In genomic region chr5:34549135-34549482, GRCm38 (mm10) we compare ENCODE assay signal across 8 mouse cellular contexts. TPM values are rescaled to one million over a fixed set of nuclear protein-coding genes. Genes with fewer than 3 reads are reported as not detected.
DNase-seq lines count a peak whose midpoint lies in the region; ATAC-seq lines count a peak whose summit lies in the region.

No protein-coding gene starts in this region.

- H3K4me3 ChIP-seq in neural tube, embryonic 11.5 days (ENCODE audit: low read depth, low read length): peak overlapping the region; percentile 84
- peak overlapping the region; percentile 62 for H3K4me3 ChIP-seq in forebrain, embryonic 16.5 days (replicated peaks; ENCODE audit: low read length)
- H3K4me3 ChIP-seq in liver, embryonic 13.5 days (replicated peaks): peak overlapping the region; percentile 85
- H3K4me3 ChIP-seq in stomach, embryonic 14.5 days (ENCODE audit: low read depth, low read length): peak overlapping the region; percentile 69

- H3K27me3 ChIP-seq in neural tube, embryonic 11.5 days (ENCODE audit: control insufficient read depth, insufficient read depth, low read length): no peaks in the 10 kb centered on the region
- no peaks in the 10 kb centered on the region for H3K27me3 ChIP-seq in forebrain, embryonic 16.5 days (replicated peaks; ENCODE audit: control insufficient read depth, insufficient read depth, low read length)
- H3K27me3 ChIP-seq in liver, embryonic 13.5 days: no peaks in the 10 kb centered on the region
- no peaks in the 10 kb centered on the region for H3K27me3 ChIP-seq in stomach, embryonic 14.5 days (ENCODE audit: control insufficient read depth, insufficient read depth, low read length)

- H3K36me3 ChIP-seq in neural tube, embryonic 11.5 days (ENCODE audit: control insufficient read depth, insufficient read depth, low read length): peaks cover 5% of the 10 kb centered on the region; the same call in 1 of the 2 replicates
- peaks cover 12% of the 10 kb centered on the region for H3K36me3 ChIP-seq in forebrain, embryonic 16.5 days (ENCODE audit: control insufficient read depth, insufficient read depth)
- peaks cover 23% of the 10 kb centered on the region for H3K36me3 ChIP-seq in liver, embryonic 13.5 days
- no peaks in the 10 kb centered on the region; the same call in 1 of the 2 replicates for H3K36me3 ChIP-seq in stomach, embryonic 14.5 days (ENCODE audit: control insufficient read depth, insufficient read depth, low read length)

- peak; percentile 5; the same call in 1 of the 2 replicates for ATAC-seq in neural tube, embryonic 11.5 days (ENCODE audit: insufficient read depth, low FRiP score, low TSS enrichment)
- ATAC-seq in forebrain, embryonic 16.5 days: peak; percentile 27
- no peak for ATAC-seq in liver, embryonic 13.5 days (ENCODE audit: low read depth)
- peak; percentile 33; the same call in 1 of the 2 replicates for ATAC-seq in stomach, embryonic 14.5 days (ENCODE audit: insufficient number of reproducible peaks, insufficient read depth, low FRiP score, low read depth)

- peak overlapping the region; percentile 78 for H3K4me2 ChIP-seq in neural tube, embryonic 11.5 days (ENCODE audit: low read depth)
- peak overlapping the region; percentile 70 for H3K4me2 ChIP-seq in forebrain, embryonic 16.5 days (ENCODE audit: low read length)
- peak overlapping the region; percentile 97 for H3K4me2 ChIP-seq in liver, embryonic 13.5 days
- peak overlapping the region; percentile 52 for H3K4me2 ChIP-seq in stomach, embryonic 14.5 days (replicated peaks; ENCODE audit: low read depth, low read length)

- H3K4me1 ChIP-seq in neural tube, embryonic 11.5 days (ENCODE audit: control insufficient read depth, insufficient read depth, low read length): peaks cover 8% of the 10 kb centered on the region
- H3K4me1 ChIP-seq in forebrain, embryonic 16.5 days (replicated peaks; ENCODE audit: control insufficient read depth, insufficient read depth, low read length): peaks cover 22% of the 10 kb centered on the region
- H3K4me1 ChIP-seq in liver, embryonic 13.5 days (replicated peaks): peaks cover 28% of the 10 kb centered on the region
- peaks cover 6% of the 10 kb centered on the region; the same call in 1 of the 2 replicates for H3K4me1 ChIP-seq in stomach, embryonic 14.5 days (ENCODE audit: control insufficient read depth, insufficient read depth, low read length)

- no peak for DNase-seq in neural tube, embryonic 11.5 days (ENCODE audit: low spot score)
- DNase-seq in neural tube, embryonic 10.5 days (ENCODE audit: extremely low spot score, low spot score): no peak
- no peak for DNase-seq in liver, embryonic 13.5 days
- DNase-seq in thymus, postnatal 4 days: no peak
- no peak for DNase-seq in spleen, adult 18-20 months
- no peak for DNase-seq in right cerebral cortex, postnatal 10 days (ENCODE audit: low spot score in 2 of 2)

- no peak overlapping the region for H3K27ac ChIP-seq in neural tube, embryonic 11.5 days (ENCODE audit: low read depth, low read length)
- H3K27ac ChIP-seq in forebrain, embryonic 16.5 days (ENCODE audit: low read length): no peak overlapping the region
- 0 out of 2 replicates have a peak overlapping the region, but pooled peaks have one; percentile 69 for H3K27ac ChIP-seq in liver, embryonic 13.5 days
- no peak overlapping the region for H3K27ac ChIP-seq in stomach, embryonic 14.5 days (ENCODE audit: low read length)

- WGBS in neural tube, embryonic 11.5 days: 23% methylated on average over 8 of the region's 8 CpGs
- WGBS in forebrain, embryonic 16.5 days: 20% methylated on average over 8 of the region's 8 CpGs
- WGBS in liver, embryonic 13.5 days (ENCODE audit: insufficient replicate concordance): 31% methylated on average over 8 of the region's 8 CpGs
- 25% methylated on average over 8 of the region's 8 CpGs for WGBS in stomach, embryonic 14.5 days

- peak overlapping the region; percentile 97 for H3K9ac ChIP-seq in neural tube, embryonic 11.5 days (ENCODE audit: low read length)
- H3K9ac ChIP-seq in forebrain, embryonic 16.5 days (replicated peaks; ENCODE audit: low read depth, low read length): peak overlapping the region; percentile 99
- peak overlapping the region; percentile 94 for H3K9ac ChIP-seq in liver, embryonic 13.5 days
- H3K9ac ChIP-seq in stomach, embryonic 14.5 days (replicated peaks; ENCODE audit: low read depth, low read length): peak overlapping the region; percentile 88

- H3K9me3 ChIP-seq in neural tube, embryonic 11.5 days (ENCODE audit: control insufficient read depth, low read length): no peaks in the 10 kb centered on the region
- no peaks in the 10 kb centered on the region for H3K9me3 ChIP-seq in forebrain, embryonic 16.5 days (ENCODE audit: control insufficient read depth, low read length)
- H3K9me3 ChIP-seq in liver, embryonic 13.5 days (replicated peaks): no peaks in the 10 kb centered on the region
- no peaks in the 10 kb centered on the region for H3K9me3 ChIP-seq in stomach, embryonic 14.5 days (ENCODE audit: control insufficient read depth, low read depth, low read length)

RNA-seq across cellular contexts. Expression of gene Sh3bp2, which starts 23.5 kb away (rescaled TPM):
- polyA plus RNA-seq in neural tube, embryonic 11.5 days (2014; fragmentation: Nextera tagmentation; extraction: Ambion mirVana): 9.6 and 11.5 TPM in 2 replicates
- polyA plus RNA-seq in forebrain, embryonic 16.5 days (2015; fragmentation: Nextera tagmentation; extraction: Ambion mirVana): 29.1 and 31.2 TPM in 2 replicates
- 2.4 and 4.4 TPM in 2 replicates for polyA plus RNA-seq in liver, embryonic 13.5 days (2015; fragmentation: Nextera tagmentation; extraction: Ambion mirVana)
- polyA plus RNA-seq in stomach, embryonic 14.5 days (2014; fragmentation: Nextera tagmentation; extraction: Ambion mirVana): 8.5 and 9.4 TPM in 2 replicates

RNA-seq across cellular contexts. Expression of gene Add1, which starts 24.4 kb away (rescaled TPM):
- polyA plus RNA-seq in neural tube, embryonic 11.5 days (2014; fragmentation: Nextera tagmentation; extraction: Ambion mirVana): 195 and 204 TPM in 2 replicates
- polyA plus RNA-seq in forebrain, embryonic 16.5 days (2015; fragmentation: Nextera tagmentation; extraction: Ambion mirVana): 224 and 243 TPM in 2 replicates
- polyA plus RNA-seq in liver, embryonic 13.5 days (2015; fragmentation: Nextera tagmentation; extraction: Ambion mirVana): 124 and 133 TPM in 2 replicates
- polyA plus RNA-seq in stomach, embryonic 14.5 days (2014; fragmentation: Nextera tagmentation; extraction: Ambion mirVana): 193 and 196 TPM in 2 replicates

RNA-seq across cellular contexts. Expression of gene Tnip2, which starts 35.3 kb away (rescaled TPM):
- 4.3 and 5.1 TPM in 2 replicates for polyA plus RNA-seq in neural tube, embryonic 11.5 days (2014; fragmentation: Nextera tagmentation; extraction: Ambion mirVana)
- 8.6 and 8.7 TPM in 2 replicates for polyA plus RNA-seq in forebrain, embryonic 16.5 days (2015; fragmentation: Nextera tagmentation; extraction: Ambion mirVana)
- 5.4 and 6.6 TPM in 2 replicates for polyA plus RNA-seq in liver, embryonic 13.5 days (2015; fragmentation: Nextera tagmentation; extraction: Ambion mirVana)
- polyA plus RNA-seq in stomach, embryonic 14.5 days (2014; fragmentation: Nextera tagmentation; extraction: Ambion mirVana): 21.2 and 23.8 TPM in 2 replicates
